Mouse (Mus musculus) embryonic fibroblast, embryonic 13.5 days (primary cell): ENCODE results near the gene 4930455H04Rik. TPM values are rescaled to one million over a fixed set of nuclear protein-coding genes. Genes with fewer than 3 reads are reported as not detected.
A peak's percentile ranks its signal among the peaks of the same experiment; 100 is the strongest.

ENCODE experiments used
- H3K27ac ChIP-seq: 2 replicates; pipeline ENCODE4 v1.5.1; 2012; ENCODE audit warnings: low read length, control low read depth, inconsistent platforms; ENCODE audit not compliant: insufficient read depth
- H3K4me1 ChIP-seq: 2 replicates; pipeline ENCODE4 v1.6.1; 2011; ENCODE audit warnings: low read length; ENCODE audit not compliant: control insufficient read depth, insufficient read depth
- H3K4me3 ChIP-seq: 2 replicates; pipeline ENCODE4 v1.5.1; 2011; ENCODE audit warnings: mild to moderate bottlenecking, control low read depth, low read length; ENCODE audit not compliant: insufficient read depth
- CTCF ChIP-seq: IDR thresholded peaks from 2 replicates; pipeline ENCODE4 v1.5.1; 2011; ENCODE audit warnings: mild to moderate bottlenecking, control low read depth, low read length, moderate library complexity, borderline replicate concordance; ENCODE audit not compliant: insufficient read depth
- POLR2A ChIP-seq: IDR thresholded peaks from 2 replicates; pipeline ENCODE4 v1.6.1; 2011; ENCODE audit warnings: low read depth, mild to moderate bottlenecking, control low read depth, low read length, moderate library complexity
- polyA plus RNA-seq: library from polyadenylated mRNA; stranded (reverse); fragments of >200 nt; gene quantifications from 2 replicates; pipeline ENCODE4 v1.2.4, GENCODE M21; 2011; ENCODE audit warnings: low read depth; ENCODE audit not compliant: missing spikeins, insufficient read length

Gene 4930455H04Rik
- polyA plus RNA-seq, 1 experiment: not detected

DNA sequence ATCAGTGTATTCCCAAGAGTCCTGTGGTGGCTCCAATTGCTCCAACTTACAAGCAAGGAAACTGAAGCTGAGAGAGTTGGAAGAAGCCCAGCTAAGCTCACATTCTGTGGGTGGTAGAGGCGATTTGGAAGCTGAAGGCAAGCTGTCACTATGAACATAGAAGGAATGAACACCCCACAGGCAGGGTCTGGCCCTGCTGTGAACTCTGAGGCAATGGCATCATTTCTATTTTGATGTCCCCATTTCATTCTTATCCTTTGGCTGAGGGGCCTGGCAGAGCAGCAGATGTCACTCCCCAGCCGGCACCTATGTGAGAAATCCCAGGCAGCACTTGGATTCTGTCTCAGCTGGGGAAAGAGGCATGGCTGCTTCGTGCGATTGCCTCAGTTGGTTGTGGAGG, 24.6 kb upstream of the 4930455H04Rik start:
- no peak for TF ChIP-seq CTCF
- no peak for TF ChIP-seq POLR2A
- Histone ChIP-seq H3K27ac (no peak overlapping the region), H3K4me1 (no peaks in the 10 kb centered on the region; the same call in 1 of the 2 replicates), H3K4me3 (no peak overlapping the region)

DNA sequence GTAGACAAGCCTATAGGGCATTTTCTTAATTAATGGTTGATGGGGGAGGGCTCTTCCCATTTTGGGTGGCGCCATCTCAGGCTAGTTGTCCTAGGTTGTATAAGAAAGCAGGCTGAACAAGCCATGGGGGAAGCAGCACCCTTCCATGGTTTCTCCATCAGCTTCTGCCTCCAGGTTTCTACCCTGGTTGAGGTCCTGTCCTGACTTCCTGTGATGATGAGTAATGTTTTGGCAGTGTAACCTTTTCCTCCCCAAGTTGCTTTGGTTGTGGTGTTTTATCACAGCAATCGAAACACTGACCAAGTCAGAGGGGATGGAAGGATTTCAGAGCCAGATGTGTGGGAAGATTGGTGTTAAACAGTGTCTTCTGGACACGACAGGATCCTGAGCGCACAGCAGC, 21.6 kb upstream of the 4930455H04Rik start:
- TF ChIP-seq POLR2A (no peak), CTCF (no peak)
- Histone ChIP-seq H3K4me3 (no peak overlapping the region), H3K4me1 (peaks cover 3% of the 10 kb centered on the region), H3K27ac (no peak overlapping the region)

DNA sequence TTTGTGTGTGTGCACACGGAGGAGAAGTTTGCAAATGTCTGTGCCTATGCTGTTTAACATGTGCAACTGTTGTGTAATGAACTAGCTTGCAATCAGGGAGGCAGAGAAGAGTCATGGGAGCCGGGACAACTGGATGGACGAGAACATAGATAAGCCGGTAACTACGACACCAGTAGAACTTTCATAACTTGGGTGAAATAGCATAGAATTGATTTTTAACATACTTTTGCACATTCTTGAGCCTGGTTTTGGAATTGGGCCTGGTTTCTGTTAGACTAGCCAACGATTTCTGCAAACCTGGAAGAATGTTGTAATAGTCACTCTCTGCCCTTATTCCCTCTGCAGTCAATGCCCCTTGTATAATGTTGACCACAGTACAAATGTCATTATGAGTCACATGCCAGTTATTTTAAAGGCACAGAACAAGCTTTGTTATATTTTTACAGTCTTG, 17.4 kb upstream of the 4930455H04Rik start:
- peaks cover 3% of the 10 kb centered on the region for H3K4me1 ChIP-seq
- no peak overlapping the region for H3K4me3 ChIP-seq
- no peak for TF ChIP-seq POLR2A
- TF ChIP-seq CTCF: no peak
- peak overlapping the region; percentile 88 for H3K27ac ChIP-seq

DNA sequence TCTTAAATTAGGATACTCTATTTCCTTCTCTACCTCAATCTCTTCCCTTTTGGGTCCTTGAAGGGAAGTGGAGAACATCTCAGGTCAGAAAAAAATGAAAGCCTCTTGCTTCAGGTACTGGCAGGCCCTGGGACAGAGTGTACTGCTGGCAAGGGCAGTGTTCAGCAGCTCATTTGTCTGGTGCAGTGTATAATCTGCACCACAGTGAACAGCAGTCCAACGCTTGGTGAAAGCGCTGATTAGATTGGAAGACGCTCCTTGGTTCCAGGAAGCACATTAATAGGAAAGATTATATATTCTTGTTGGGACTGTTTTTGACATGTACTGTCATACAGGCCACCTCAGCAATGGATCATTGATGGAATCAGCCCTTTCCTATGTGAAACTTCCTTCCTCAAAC, 16.6 kb upstream of the 4930455H04Rik start:
- Histone ChIP-seq H3K4me1 (peaks cover 3% of the 10 kb centered on the region), H3K27ac (peak overlapping the region; percentile 64), H3K4me3 (no peak overlapping the region)
- TF ChIP-seq POLR2A (no peak), CTCF (no peak)

DNA sequence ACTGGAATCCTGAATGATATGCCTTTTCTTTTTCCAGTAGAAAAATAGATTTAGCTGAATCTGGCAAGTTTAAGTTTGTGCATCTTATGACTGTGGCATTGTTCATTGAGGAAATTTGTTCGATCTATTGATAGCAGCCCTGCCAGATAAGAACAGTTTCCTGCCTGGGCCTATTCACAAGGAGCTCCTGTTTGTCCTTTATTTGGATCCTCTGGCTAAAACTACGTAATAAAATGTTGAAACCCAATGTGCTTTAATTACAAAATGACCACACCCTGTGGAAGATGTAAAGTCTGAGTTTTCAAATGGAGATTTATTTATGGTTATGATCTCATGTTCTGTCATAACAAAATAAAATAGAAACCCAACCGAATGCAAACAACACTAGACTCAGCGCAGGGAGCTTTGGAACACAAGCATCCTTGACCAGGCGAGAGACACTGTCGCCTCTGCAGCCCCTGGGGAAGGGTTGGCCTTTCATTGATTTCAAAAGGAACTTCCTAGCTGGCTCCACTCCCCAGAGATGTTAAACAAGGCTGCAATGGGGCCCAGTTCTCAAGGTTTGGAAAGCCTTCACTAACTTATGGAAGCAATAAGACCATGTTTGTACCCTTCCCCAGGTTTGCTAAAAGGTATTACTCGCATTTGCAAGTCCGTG, 15.7 kb upstream of the 4930455H04Rik start:
- TF ChIP-seq POLR2A (no peak), CTCF (no peak)
- H3K27ac ChIP-seq: no peak overlapping the region
- no peak overlapping the region for H3K4me3 ChIP-seq
- H3K4me1 ChIP-seq: peaks cover 3% of the 10 kb centered on the region

DNA sequence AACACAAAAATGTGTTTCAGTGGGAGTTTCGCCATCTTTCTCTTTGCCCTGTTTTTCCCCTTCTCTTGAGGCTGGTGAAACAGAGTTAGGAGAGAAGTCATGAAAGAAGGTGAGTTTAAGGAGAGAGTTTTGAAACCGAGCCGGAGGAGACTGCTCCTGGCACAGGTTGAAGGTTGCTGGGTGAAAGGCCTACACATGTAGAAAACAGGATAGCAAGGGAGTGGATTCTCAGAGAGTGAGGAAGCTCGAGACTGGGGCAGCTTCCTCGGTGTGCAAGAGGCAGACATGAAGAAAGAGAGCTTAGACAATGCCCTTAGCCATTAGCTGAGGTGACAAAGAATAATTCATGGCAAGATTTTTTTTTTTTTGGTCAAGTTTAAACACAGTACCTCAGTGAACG, 14.7 kb upstream of the 4930455H04Rik start:
- Histone ChIP-seq H3K27ac (no peak overlapping the region), H3K4me1 (peaks cover 3% of the 10 kb centered on the region), H3K4me3 (no peak overlapping the region)
- TF ChIP-seq POLR2A (no peak), CTCF (no peak)

DNA sequence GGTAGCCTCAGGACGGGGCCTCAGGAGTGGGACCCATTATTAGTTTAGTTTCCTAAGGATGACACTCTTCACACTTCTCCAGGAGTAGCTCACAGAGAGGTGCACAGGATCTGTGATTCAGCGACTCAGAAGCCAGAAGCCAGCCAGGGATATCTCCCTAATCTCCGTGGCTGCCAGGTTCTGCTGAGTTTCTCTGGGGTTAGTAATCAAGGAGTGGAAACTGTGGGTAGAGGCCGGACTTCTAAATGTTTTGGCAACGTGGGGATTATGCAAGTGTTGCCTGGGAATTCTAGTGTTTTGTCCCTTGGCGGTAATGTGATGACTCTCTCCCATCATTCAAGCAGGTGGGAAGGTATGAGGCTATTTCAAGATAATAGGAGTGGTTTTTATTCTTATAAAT, 13.0 kb upstream of the 4930455H04Rik start:
- H3K4me3 ChIP-seq: no peak overlapping the region
- H3K27ac ChIP-seq: no peak overlapping the region
- no peak for TF ChIP-seq CTCF
- TF ChIP-seq POLR2A: no peak
- H3K4me1 ChIP-seq: peaks cover 3% of the 10 kb centered on the region

DNA sequence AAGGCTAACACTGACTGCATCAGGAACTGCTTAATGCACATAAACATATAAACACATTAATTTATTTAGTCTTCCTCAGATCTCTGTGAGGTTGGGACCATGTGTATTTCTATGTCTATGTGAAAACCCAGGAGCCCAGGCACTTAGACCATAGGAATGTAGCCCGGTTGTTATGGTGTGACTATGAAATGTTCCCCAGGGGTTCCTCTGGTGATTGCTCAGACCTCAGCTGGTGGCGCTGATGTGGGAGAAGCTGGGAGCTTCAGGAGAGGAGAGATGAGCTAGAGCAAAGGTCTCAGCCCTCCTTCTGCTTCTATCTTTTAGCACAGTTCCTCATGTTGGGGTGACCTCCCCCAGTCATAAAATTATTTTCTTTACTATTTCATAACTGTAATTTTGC, 7.7 kb upstream of the 4930455H04Rik start:
- H3K27ac ChIP-seq: no peak overlapping the region
- H3K4me3 ChIP-seq: no peak overlapping the region
- TF ChIP-seq CTCF: no peak
- no peaks in the 10 kb centered on the region for H3K4me1 ChIP-seq

DNA sequence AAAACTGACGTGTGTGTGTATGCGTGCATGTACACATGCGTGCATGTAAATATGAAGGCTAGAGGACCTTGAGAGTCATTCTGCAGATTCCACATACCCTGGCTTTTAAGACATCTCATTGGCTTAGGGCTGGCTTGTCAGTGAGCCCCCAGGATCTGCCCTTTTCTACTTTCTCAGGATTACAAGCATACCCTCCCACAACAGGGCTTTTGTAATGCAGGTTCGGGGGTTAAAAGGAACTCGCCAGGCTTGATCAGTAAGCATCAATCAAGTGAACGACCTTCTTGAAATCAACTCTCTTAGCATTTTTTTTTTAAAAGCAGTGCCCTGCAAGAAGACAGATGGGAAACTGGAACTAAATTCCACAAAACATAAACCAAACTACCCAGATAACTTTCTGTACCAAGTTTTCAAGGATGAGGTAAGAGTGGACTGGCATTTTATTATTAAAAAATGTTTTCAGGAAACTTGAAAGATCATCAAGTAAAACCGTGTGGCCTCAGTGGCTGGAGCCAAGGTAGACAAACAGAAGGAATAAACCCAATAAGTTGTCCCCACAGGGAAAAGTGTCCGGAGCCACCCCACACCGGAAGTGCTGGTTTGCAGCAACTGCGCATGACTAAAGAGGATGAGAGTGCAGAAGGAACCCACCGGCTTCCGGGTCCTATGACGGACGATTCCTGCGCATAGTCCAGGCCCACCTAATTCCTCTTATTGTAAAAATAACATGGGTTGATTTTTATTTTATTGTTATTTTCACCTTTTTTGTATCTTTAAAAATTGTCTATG, 6.5 kb upstream of the 4930455H04Rik start:
- TF ChIP-seq POLR2A (no peak), CTCF (no peak)
- Histone ChIP-seq H3K4me3 (no peak overlapping the region), H3K4me1 (no peaks in the 10 kb centered on the region), H3K27ac (no peak overlapping the region)

DNA sequence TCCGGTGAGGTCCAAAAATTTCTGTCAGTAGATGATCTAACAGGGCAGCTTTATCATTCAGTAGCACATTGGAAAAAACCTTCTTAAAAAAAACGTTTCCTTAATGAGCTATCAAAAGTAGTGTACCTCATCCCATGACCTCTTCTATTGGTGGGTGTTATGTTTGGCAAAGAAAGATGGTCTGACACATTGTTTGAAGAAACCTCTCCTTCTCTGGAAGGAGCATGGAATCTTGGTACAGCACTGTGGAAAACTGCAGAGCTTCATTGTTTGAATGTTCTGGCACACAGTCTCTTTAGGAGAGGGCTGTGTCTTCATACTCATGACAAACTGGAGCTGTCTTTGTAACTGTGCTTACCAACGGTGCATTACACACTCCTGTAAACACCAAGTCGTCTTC, 4.9 kb upstream of the 4930455H04Rik start:
- TF ChIP-seq CTCF: no peak
- no peak for TF ChIP-seq POLR2A
- peak overlapping the region; percentile 52; the same call in 1 of the 2 replicates for H3K27ac ChIP-seq
- no peak overlapping the region for H3K4me3 ChIP-seq

More for the DNA sequence above, 4.9 kb upstream of the 4930455H04Rik start:
- H3K4me1 ChIP-seq: peaks cover 4% of the 10 kb centered on the region
